Mouse (Mus musculus): ENCODE measurements at regions not wholly inside any gene's neighbourhood (a gene's known extent, or its start where the extent isn't known, plus 50 kb on each side); places are given as distances from the start of the nearest gene placed in this dataset.

DNA sequence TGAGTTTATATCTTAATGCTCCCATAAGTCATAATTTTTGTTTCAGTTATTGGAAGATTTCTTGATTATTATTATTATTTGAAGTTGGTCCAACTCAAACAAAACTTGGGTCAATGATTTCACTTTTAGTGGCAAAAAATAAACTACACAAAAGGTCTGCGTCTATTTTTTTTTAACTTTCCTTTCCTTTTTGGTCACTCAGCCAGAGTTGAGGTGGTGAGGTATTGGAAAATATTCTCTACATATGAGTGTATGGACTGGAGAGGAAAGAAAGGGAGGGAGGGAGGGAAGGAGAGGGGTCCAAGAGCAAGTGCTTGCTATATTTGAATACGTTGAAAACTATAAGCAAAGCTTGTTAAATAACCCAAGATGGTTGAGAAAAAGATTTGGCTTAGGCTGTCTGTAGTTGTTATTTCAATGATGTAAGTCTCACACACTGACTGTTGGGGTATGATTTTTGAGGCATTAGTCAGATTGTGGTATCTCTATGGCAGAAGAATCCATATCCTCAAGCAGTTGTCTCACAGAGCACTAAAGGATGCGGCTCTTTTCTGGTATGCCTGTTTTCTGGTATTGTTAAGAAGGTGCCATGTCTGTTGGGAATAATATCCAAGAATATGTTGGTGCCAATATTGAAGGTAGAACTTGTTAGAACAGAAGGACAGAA lies 75.9 kb upstream of the Hey2 start:
- DNase-seq: no peak

DNA sequence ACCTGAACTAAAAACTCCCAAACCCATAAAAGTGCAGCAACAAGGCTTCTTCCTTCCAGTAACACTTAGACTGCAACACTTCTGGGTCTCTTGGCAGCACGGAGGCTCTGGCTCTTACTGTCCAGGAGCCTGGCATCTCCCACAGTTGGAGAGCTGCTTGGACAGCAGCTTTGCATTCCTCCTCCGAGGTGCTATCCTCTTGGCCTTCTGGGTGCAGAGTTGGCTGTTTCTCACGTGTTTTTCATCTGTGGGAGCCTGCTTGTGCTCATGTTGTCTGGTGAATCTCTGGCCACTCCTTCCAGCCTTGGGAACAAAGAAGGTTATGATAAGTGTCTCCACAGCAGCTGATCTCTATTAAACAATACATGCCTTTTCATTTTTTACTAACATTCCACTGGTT lies 51.2 kb upstream of the Hey2 start:
- no peak for DNase-seq
